Mouse (Mus musculus): ENCODE results near the gene Tmem248. TPM values are rescaled to one million over a fixed set of nuclear protein-coding genes. Genes with fewer than 3 reads are reported as not detected.

Gene Tmem248
- total RNA-seq, 2 experiments from 2014 or later, result 42.9 to 43.3 TPM

DNA sequence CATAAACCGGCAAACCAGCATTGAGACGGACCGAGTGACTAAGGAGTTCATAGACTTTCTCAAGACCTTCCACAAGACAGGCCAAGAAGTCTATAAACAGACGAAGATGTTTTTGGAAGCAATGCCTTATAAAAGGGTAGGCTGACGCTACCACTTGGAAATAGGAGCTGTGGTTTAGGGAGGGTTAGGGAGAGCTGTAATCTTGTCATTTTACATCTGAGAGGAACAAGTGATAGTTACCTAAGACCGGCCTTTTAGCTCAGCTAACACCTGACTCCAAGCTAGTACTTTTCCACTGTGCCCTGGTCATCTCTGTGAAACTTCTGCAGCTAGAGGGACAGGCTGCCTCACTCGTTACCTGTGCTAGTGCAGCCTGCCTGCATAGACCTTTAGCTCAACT, 18.9 kb upstream of the Tmem248 start:
- intact Hi-C loops (cut with DNase I), result no loop called here
- no peak for DNase-seq (ENCODE audit: low spot score in 2 of 2)

GRCm38 (mm10) chr5:130200233-130201029, 16.4 kb upstream of the Tmem248 start:
- intact Hi-C loops (cut with DNase I), result no loop called here
- DNase-seq (ENCODE audit: low spot score in 2 of 2), result no peak

DNA sequence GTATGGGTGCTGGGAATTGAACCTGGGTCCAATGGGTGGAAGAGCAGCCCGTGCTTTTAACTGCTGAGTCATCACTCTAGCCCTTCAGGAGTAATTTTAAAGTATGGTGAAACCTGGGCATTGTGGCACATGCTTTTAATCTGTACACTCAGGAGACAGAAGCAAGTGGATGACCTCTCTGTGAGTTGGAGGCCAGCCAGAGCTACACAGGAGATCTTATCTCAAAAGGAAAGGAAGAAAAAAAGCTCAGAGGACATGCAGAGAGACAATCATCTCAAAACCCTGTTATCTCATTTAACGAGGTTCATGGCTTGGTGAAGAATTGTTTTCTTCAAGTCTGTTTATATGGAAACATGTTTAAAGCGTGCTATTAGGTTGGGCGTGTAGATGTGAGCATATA, 12.9 kb upstream of the Tmem248 start:
- intact Hi-C loops (cut with DNase I), result no loop called here

DNA sequence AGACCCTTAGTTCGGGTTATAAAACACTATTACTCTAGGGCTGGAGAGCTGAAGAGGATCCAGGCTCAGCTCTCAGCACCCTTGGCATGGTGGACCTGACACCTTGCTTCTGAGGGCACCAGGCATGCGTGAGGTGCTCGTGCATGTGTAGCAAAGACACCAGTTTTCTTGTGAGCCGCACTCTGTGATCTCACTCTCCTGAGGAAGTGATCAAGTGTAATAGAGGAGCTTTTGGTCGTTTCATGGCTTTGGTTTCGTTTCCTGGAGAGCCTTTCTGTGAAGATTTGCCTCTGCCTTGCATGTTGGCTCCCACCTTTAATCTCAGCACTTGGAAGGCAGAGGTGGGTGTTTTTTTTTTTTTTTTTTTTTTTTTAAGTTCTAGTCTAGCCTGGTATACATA, 12.3 kb upstream of the Tmem248 start:
- DNase-seq (ENCODE audit: low spot score in 2 of 2), result no peak

More for the DNA sequence above, 12.9 kb upstream of the Tmem248 start:
- no peak for DNase-seq (ENCODE audit: low spot score in 2 of 2)

GRCm38 (mm10) chr5:130205441-130206023, 11.3 kb upstream of the Tmem248 start:
- intact Hi-C loops (cut with DNase I), result no loop called here
- DNase-seq (ENCODE audit: low spot score in 2 of 2), result no peak

More for the DNA sequence above, 12.3 kb upstream of the Tmem248 start:
- intact Hi-C loops (cut with DNase I), result no loop called here

DNA sequence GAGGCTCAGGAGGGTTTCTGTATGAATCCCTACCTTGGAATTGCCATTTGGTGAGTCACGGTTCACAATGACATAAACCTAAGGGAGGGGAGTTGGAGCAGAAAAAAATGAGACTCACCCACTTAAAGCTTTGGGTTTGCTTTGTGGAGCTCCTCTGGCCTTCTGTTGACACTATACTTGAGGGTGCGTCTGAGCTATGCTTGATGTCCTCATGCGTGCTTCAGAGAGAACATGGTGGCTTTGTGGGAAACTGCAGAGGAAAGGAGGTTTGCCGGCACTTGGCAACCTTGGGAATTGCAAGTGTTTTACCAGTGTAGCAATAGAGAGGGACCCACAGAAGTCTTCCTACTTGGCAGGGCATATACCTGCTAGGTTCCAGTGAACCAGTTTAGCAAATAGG, 9.6 kb upstream of the Tmem248 start:
- intact Hi-C loops (cut with DNase I), result no loop called here
- no peak for DNase-seq (ENCODE audit: low spot score in 2 of 2)

DNA sequence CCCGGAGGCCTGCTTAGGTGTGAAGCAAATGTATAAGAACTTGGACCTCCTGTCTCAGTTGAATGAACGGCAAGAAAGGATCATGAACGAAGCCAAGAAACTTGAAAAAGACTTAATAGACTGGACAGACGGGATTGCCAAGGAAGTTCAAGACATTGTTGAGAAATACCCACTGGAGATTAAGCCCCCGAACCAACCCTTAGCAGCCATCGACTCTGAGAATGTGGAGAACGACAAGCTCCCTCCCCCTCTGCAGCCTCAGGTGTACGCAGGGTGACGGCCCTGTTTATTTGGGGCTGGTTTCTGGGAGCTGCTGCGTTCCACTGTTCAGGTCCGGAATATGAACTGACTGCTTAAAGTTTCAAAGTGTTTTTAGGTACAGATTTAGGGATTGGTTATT, 3.9 kb upstream of the Tmem248 start:
- intact Hi-C loops (cut with DNase I), result no loop called here
- no peak for DNase-seq (ENCODE audit: low spot score in 2 of 2)

- no peak for DNase-seq (ENCODE audit: low spot score in 2 of 2)
- intact Hi-C loops (cut with DNase I), result no loop called here
Measured at GRCm38 (mm10) chr5:130217406-130217805, 525 bp downstream of the Tmem248 start.

DNA sequence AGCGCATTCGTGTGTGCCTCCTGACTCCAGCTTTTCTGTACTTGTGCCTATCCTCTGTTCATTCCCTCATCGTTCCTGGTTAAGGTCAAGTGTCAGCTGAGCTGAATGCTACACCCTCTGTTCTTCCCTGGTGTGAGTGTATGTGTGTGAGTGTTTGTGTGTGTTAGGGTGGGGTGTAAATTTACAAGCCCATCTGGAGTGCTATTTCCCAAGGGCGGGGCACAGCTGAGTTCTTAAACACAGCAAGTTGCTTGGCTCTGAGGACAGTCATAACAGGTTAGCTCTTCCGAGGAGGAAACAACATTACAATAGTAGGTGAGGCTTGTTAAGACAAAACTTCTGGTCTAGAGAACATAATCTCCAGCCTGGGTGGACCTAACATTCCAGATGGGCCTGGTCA, 1.5 kb downstream of the Tmem248 start:
- intact Hi-C loops (cut with DNase I), result no loop called here
- no peak for DNase-seq (ENCODE audit: low spot score in 2 of 2)

DNA sequence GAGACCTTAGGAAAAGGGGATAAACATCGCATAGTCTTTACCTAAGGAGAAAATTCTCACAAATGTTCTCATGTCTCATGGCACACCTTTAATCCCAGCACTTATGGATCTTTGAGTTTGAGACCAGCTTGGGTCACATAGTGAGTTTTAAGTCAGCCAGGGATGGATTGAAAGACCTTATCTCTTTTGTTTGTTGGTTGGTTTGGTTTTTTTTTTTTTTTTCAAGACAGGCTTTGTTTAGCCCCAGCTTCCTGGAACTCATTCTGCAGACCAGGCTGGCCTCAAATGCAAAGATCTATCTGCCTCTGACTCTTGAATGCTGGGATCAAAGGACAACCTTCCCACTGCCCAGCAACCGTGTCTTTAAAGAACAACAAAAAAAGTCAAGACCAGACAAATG, 4.4 kb downstream of the Tmem248 start:
- intact Hi-C loops (cut with DNase I), result no loop called here
- DNase-seq (ENCODE audit: low spot score in 2 of 2), result no peak

DNA sequence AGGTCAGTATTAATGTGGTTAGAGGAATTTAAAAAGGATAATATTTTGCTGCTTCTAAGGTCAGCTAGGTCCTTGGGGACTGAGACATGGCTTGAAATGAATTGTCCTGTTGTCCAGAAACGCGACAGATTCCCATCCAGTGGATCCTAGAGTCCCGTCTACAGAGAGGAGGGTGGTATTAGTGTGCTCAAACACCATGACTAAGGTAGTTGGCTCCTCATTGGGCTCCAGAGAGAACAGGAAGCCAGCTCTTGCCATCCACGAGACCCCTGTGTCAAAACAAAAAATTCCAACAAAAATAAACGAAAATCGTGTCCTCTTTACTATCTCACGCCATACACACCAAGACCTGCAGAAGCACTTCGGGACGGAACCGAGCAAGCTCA, 4.9 kb downstream of the Tmem248 start:
- DNase-seq (ENCODE audit: low spot score in 2 of 2), result no peak
- intact Hi-C loops (cut with DNase I), result loop anchor here (1.0 kb wide), 1 partner anchor 50 kb away; the partner anchor contains the start of gene Rabgef1

- intact Hi-C loops (cut with DNase I), result loop anchor here (1.0 kb wide), 1 partner anchor 51 kb away; the partner anchor contains the start of gene Rabgef1
- DNase-seq (ENCODE audit: low spot score in 2 of 2), result peak; percentile 96 to 98
Measured at GRCm38 (mm10) chr5:130222146-130223004, 5.5 kb downstream of the Tmem248 start.

- no peak for DNase-seq (ENCODE audit: low spot score in 2 of 2)
- intact Hi-C loops (cut with DNase I), result no loop called here
Measured at GRCm38 (mm10) chr5:130226790-130227189, 9.9 kb downstream of the Tmem248 start.

GRCm38 (mm10) chr5:130228120-130228519, 11.2 kb downstream of the Tmem248 start:
- intact Hi-C loops (cut with DNase I), result no loop called here
- DNase-seq (ENCODE audit: low spot score in 2 of 2), result no peak

DNA sequence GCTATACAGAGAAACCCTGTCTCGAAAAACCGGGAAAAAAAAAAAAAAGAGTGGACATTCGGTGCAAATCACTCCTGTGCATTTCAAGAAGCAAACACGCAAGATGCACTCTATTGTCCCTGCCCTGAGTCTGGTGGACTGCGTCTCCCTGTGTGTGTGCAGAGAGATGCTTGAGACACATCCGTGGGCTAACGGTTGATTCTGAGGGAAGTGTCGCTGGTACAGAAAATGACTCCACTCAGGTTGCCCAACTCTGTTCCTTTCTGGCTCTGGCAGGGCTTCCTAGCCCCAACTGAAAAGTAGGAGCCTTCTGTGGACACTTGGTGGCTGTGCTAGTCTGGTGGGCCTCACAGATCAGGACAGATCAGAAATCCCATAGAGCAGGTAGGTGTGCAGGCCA, 19.4 kb downstream of the Tmem248 start:
- intact Hi-C loops (cut with DNase I), result no loop called here

GRCm38 (mm10) chr5:130239236-130239635, 22.4 kb downstream of the Tmem248 start:
- DNase-seq (ENCODE audit: low spot score in 2 of 2), result no peak
- intact Hi-C loops (cut with DNase I), result no loop called here

More for the DNA sequence above, 19.4 kb downstream of the Tmem248 start:
- no peak for DNase-seq (ENCODE audit: low spot score in 2 of 2)

DNA sequence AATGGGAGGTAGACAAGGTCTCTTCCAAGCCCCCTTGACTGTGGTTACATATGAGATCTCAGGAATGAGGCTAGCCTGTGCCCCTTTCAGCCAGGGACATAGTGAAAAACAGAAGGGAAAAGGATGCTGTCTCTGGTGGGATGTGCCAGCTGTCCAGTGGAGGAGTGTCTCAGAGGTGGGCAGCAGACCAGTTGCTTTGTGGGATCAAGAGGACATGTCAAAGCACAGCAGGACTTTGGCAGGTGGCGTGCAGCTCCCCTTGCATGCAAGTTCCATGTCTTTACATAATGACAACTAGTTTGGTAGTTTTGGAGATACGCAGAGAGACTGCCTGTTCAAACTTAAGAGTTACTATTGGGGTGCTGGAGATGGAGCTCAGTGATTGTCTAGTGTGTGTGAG, 23.0 kb downstream of the Tmem248 start:
- intact Hi-C loops (cut with DNase I), result no loop called here
- DNase-seq (ENCODE audit: low spot score in 2 of 2), result no peak

GRCm38 (mm10) chr5:130241426-130241825, 24.5 kb downstream of the Tmem248 start:
- no peak for DNase-seq (ENCODE audit: low spot score in 2 of 2)
- intact Hi-C loops (cut with DNase I), result no loop called here

- intact Hi-C loops (cut with DNase I), result no loop called here
- no peak for DNase-seq (ENCODE audit: low spot score in 2 of 2)
Measured at GRCm38 (mm10) chr5:130247823-130248222, 30.9 kb downstream of the Tmem248 start.
